Mouse (Mus musculus): ENCODE results near the gene Odf3l1.

DNA sequence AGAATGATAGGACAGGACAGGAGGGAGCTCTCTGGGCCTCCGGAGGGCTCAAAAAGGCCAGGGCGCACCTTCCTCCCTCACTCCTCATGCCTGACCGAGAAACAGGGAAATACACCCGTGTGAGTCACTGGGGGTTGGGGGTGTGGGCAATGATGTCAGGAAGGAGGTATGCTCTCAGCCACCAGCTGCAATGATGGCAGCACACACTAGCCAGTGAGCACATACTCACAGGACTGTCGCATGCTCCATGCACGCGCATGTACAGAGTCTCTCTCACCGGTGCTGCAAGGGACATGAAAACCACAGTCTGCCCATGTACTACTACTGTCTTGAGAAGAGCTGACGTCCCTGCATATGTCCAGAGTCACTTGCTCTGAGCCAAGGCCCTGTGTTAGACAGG lies 43.1 kb upstream of the Odf3l1 start:
- no peak for TF ChIP-seq POLR2A (IDR thresholded peaks at IDR 0.05; ENCODE audit: control insufficient read depth in 1 of 2, insufficient read depth in 1 of 2, low read depth in 1 of 2, low read length in 2 of 2, poor library complexity in 1 of 2)
- TF ChIP-seq GABPA (IDR thresholded peaks at IDR 0.05; ENCODE audit: low read depth, low read length): no peak
- TF ChIP-seq EP300 (IDR thresholded peaks at IDR 0.05; ENCODE audit: low read depth in 1 of 2, low read length in 2 of 2): no peak
- no peak for TF ChIP-seq MYC (IDR thresholded peaks at IDR 0.05; ENCODE audit: low read depth, low read length)
